Mouse (Mus musculus): ENCODE measurements at regions not wholly inside any gene's neighbourhood (a gene's known extent, or its start where the extent isn't known, plus 50 kb on each side); places are given as distances from the start of the nearest gene placed in this dataset.

DNA sequence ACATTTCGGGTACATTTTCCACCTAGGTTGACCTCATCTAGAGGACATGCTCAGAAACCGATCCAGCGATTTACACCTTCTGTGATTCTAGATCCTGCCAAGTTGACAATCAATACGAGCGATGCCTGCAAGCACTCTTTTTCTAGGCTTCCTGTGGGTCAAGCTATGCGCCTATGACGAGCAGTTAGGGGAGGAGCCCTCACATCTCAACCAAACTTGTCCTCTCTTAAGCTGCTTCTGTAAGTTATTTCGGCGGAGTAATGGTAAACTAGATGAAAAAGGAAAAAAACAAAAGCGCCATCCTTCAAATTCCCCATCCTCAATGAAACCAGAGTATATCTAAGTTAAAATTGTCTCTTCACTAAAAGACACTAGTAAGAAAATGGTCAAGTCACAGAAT lies 858.5 kb downstream of the Zfp704 start:
- no peak for DNase-seq (ENCODE audit: low spot score in 2 of 2)

- DNase-seq (ENCODE audit: low spot score in 2 of 2) = no peak
Measured at GRCm38 (mm10) chr3:8750858-8751257, 859.0 kb downstream of the Zfp704 start.

DNA sequence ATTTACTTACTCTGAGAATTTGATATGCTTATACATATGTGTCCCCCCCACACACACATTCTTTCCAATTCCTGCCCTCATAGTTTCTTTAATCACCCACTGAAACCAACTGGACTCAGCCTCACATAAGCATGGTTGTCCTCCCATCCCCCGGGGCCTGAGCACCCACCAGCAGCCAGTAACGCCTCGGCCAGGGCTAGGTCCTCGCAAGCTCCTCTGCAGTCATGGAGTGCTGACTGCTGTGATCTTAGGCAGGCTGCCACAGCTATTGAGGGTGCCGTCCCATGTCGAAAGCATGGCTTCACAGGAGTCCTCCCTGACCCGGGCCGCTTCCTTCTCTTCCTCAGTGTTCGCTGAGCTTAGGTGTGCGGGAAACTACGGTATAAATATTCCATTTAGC lies 859.7 kb downstream of the Zfp704 start:
- no peak for DNase-seq (ENCODE audit: low spot score in 2 of 2)

GRCm38 (mm10) chr3:8747201-8747600 lies 862.7 kb downstream of the Zfp704 start:
- DNase-seq (ENCODE audit: low spot score in 2 of 2) = no peak

GRCm38 (mm10) chr3:8746677-8747076 lies 863.2 kb downstream of the Zfp704 start:
- no peak for DNase-seq (ENCODE audit: low spot score in 2 of 2)

DNA sequence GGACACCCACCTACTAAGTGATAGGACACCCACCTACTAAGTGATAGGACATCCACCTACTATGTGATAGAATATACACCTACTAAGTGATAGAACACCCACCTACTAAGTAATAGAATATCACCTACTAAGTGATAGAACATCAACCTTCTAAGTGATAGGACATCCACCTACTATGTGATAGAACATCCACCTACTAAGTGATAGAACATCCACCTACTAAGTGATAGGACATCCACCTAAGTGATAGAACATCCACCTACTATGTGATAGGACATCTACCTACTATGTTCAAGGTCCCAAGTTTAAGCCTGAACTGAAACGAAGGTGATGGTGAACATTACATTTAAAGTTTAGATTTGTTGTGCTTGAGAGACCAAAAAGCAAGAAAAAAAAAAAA lies 863.8 kb downstream of the Zfp704 start:
- no peak for DNase-seq (ENCODE audit: low spot score in 2 of 2)

DNA sequence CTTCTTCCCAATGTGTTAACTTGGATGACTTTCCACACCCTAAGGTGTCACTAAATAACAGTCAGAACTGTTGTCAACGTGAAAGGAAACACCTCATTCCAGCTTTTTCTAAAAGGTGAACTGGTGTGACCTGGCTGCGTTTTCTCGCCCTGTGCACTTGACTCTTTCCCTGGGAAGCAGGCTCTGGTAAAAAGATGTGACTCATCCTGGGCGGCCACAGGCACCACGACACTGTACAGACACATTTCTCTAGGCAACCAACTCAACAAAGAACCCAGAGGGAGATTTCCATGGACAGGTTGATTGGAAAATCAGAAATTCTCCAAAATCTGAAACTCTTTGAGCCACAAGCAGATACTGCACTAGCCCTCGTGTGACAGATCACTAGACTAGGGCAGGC lies 865.0 kb downstream of the Zfp704 start:
- DNase-seq (ENCODE audit: low spot score in 2 of 2) = no peak

DNA sequence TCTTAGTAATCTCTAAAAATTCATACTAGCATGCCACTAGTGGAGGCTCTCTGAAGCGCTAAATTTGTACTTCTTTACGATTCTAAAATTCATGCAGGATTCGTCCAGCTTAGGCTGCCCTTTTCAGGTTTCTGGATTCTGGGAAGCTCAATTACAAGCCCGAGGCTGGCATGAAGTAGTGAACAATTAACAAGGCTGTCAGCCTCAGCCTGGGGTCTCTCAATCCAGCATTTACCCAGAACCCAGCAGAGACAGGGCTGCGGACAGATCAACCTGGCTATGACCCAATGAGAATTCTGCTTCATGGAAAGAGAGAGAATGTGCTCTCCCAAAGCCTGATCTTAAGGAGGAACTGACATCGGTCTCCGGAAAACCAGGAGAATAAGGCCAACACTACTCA lies 866.2 kb downstream of the Zfp704 start:
- DNase-seq (ENCODE audit: low spot score in 2 of 2) = no peak

DNA sequence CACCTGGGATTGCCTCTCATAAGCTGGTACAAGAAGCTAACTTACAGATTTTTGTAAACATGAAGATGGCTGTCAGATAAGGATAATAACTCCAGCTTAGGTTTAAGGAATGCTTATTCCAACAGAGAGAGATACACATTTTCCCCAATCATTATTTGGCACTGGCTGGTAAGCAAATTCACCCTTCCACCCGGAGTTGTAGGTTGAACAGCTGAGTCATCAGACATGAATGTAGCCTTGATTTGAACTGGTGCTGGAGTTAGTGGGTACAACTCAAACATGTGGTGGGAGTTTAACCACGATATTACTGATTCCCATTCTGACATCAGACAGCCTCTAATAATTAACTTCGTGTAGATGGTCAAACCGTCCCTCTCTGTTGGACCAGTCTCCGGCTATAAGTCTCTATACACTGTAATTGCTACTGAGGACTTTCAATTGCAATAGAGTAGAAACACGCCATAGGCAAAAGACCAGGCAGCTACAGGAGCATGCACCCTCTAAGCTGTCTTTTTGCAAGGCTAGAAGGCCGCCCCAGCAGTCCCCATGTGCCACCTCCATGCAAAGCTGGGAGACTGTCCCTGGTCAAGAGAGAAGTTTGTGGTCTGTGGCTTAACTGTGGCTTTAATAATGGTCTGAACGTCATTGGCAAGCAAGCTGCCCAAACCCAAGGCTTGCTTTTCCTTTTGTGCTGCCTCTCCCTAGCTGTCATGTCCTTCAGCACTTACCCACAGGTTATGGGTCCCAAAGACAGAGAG lies 868.4 kb downstream of the Zfp704 start:
- DNase-seq (ENCODE audit: low spot score in 2 of 2) = no peak

DNA sequence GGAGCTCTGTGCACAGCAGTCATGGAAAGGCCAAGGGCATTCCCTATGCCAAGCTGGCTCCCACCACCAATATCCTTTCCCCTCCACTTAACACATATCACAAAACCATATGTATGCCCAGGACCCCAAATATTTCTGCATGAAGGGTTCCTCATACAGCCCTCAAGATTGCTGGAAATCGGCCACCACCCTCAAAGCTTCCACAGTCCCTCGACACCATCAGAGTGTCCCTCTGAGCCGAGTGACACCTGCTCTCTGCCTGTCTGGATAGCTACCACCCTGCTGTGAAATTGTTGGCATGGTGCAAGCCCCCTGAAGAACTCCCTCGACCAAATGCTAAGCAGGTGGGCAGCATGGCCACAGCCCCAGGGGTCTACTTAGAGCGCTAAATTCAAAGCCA lies 869.2 kb downstream of the Zfp704 start:
- no peak for DNase-seq (ENCODE audit: low spot score in 2 of 2)

DNA sequence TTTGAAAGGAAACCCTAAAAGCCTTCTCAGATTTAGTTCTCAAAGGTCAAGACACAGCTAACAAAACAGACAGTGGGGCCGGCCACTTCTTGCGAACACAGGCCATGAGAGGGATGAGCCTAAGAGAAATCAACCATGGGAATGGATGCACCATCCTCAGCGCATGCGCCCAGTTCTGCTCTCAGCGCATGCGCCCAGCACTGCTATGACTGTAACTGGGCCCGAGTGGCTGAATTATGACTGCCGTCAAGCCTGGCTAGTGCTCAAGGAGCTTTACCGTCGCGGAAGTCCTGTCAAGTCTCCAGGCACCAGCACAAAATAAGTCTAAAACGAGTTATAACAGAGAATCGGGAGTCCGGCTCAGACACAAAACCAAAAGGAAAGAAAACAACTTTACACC lies 870.6 kb downstream of the Zfp704 start:
- DNase-seq (ENCODE audit: low spot score in 2 of 2) = no peak

DNA sequence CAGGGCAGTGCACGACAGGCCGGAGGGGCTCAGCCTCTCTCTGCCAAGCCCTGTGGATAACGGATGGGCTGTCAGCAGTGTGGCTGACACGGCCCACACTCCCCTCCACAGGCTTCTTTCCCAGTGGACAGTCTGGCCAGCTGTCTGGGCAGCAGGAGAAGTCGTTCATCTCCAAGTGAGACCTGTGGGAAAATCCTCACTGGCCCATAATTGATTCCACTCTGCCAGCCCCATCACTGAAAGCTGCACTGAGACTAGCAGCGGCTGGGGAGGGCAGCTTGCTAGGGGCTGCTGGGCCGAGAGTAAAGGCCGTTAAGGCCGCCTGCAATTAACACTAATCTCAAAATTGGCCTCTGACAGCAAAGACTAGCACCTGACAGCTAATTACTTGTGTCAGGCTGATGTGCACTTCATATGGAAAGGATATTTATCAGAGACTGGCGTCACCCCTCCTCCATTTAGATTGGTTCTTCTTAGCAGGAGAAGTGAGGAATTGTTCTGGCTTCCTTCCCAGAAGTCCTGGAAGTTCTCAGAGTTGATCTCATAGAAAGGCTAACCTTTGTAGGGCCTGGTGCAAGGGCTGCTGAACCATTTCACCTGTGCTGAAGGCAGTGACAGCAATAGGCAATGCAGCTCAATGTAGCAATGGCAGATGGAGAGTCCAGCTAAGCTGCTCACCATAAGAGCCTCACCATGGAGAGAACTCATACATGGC lies 873.5 kb downstream of the Zfp704 start:
- DNase-seq (ENCODE audit: low spot score in 2 of 2) = no peak

GRCm38 (mm10) chr3:8734096-8734495 lies 875.8 kb downstream of the Zfp704 start:
- no peak for DNase-seq (ENCODE audit: low spot score in 2 of 2)

GRCm38 (mm10) chr3:8731398-8731797 lies 878.5 kb downstream of the Zfp704 start:
- no peak for DNase-seq (ENCODE audit: low spot score in 2 of 2)

- no peak for DNase-seq (ENCODE audit: low spot score in 2 of 2)
Measured at GRCm38 (mm10) chr3:8721628-8722594, 888.0 kb downstream of the Zfp704 start.

- DNase-seq (ENCODE audit: low spot score in 2 of 2) = no peak
Measured at GRCm38 (mm10) chr3:8720586-8721100, 889.2 kb downstream of the Zfp704 start.

GRCm38 (mm10) chr3:8718206-8718605 lies 891.7 kb downstream of the Zfp704 start:
- no peak for DNase-seq (ENCODE audit: low spot score in 2 of 2)

- peak; percentile 17 to 39 for DNase-seq (ENCODE audit: low spot score in 2 of 2)
Measured at GRCm38 (mm10) chr3:8717334-8717812, 892.5 kb downstream of the Zfp704 start.
